Mouse (Mus musculus) urinary bladder, postnatal 4 days (tissue): ENCODE results near the gene Zfp174.

Experiments
- DNase-seq, 2 experiments: peaks; one replicate each; pipeline ENCODE4 v3.0.0; 2021 to 2022; ENCODE audit warnings: low spot score in 2 of 2

Zfp174 gene

GRCm38 (mm10) chr16:3884201-3885064, 37.4 kb downstream of the Zfp174 start, which contains the start of the genes Zfp597 and Gm20695:
Gene Zfp597, minus strand, starts transcription at chr16:3884561.
Gene Gm20695, plus strand, starts transcription at chr16:3884648.
- DNase-seq: peak; percentile 93 to 94

DNA sequence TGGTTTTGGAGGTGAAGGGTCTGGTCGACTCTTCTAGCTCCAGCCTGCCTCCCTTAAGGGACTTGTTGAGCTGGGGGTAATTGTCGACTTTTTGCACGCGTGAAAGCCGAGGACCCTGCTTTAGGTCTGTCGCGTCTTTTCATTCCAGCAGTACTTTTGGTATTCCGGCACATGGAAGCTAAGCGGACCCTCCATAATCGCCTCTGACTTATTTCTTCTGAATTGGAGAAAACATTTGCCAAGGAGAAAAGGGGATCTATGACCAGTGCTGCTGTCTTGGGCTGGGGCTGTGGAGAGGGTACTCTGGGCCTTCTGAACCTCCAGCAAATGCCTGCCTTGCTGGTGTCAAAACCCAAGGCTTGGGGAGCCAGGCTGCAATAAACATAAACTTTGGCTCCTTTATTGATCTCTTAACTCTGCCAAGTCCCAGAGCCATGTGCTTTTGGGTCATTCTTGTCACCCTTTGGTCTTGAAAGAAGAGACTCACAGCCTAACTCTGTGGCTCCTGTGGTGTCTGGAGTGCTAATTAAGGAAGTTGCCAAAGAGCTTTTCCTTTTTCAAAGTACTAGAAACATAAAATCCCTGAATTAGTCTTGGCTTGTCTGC, 38.1 kb downstream of the Zfp174 start:
- no peak for DNase-seq

DNA sequence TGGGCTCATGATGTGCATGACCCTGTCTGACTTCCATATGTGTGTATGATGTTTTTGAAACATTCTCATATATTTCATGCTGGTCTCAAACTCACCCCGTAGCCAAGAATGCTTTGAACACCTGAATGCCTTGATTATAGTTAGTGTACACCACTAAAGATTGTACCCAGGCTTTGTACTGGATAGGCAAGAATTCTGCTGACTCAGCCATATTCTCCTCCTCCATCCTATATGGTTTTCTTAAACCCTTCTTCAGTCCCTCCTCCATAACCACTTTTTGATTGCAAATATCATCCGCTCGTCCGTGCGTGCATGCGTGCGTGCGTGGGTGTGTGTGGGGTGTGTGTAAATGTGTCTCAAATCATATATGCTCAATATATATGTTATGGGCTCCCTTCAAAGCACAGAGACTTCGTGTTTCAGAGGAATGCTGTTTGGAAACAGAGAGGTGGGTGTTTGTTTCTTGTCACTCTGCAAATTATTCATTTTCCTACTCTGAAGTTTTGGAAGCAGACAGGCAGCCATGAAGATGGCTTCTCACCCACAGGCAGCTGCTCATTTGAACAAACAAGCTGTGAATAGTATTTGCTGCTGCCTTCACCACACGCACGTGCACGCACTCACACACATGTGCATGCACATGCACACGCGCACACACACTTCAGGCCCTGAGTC, 44.7 kb downstream of the Zfp174 start:
- no peak for DNase-seq

- DNase-seq: no peak
These were observed 46.7 kb downstream of the Zfp174 start for GRCm38 (mm10) chr16:3893739-3894138.

DNA sequence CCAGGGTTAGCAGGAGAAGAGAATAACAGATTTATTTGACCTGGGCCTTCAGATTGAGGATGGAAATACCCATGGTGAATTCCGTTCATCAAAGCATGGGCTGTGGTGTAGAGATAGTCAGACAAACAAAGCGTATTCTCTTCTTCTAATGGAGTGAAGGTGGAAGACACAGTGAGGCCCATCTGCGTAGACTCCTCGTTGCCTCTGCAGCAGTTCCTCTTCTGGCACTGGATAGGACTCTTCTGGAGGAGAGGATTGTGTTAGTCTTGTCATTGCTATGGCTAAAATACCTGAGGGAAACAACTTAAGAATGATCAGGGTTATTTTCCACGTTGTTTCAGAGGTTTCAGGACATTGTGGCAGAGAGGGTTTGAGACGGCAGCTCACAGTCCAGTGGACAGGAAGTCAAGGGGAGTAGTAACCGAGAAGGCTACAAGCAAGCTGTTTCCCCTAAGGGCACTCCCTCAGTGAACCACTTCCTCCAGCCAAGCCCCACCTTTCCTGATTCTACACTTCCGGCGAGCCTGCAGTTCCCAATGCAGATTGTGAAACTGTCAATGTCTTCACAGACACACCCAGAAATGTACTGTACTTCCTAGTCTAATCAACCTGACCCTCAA, 48.2 kb downstream of the Zfp174 start:
- DNase-seq: peak in 1 of 2 experiments; percentile 28

GRCm38 (mm10) chr16:3896046-3896445, 49.0 kb downstream of the Zfp174 start:
- no peak for DNase-seq

- DNase-seq: no peak
These were observed 49.5 kb downstream of the Zfp174 start for GRCm38 (mm10) chr16:3896553-3896952.

DNA sequence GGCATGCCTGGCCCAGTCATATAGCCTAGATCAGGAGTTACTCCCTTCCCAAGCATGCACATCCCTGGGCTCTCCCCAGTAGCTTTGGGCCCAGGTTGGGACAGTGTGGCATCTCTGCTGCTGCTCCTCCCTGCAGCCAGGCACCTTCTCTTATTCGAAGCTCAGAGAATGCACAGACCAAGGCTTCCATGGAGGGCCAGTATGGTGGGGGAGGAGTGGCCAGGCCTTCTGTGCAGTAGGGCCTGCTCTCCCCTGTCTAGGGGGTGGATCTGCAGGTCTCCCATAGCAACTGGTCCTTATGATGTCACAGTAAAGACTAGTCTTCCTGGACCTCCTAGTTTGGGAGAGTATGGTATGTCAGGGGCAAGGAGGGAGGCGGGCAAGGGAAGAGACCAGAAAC, 60.4 kb downstream of the Zfp174 start:
- DNase-seq: no peak
